Mouse (Mus musculus) midbrain, embryonic 10.5 days (tissue): ENCODE results near the gene Unc13b. TPM values are rescaled to one million over a fixed set of nuclear protein-coding genes. Genes with fewer than 3 reads are reported as not detected.

Source experiments
- DNase-seq: peaks from one replicate; pipeline ENCODE4 v3.0.0-alpha.2; 2017; ENCODE audit warnings: low spot score
- H3K27ac ChIP-seq: fragments of 300-500 bp; sonication (generic); replicated peaks from 2 replicates; pipeline ENCODE4 v1.5.1; 2016; ENCODE audit warnings: mild to moderate bottlenecking
- H3K27me3 ChIP-seq: fragments of 300-500 bp; sonication (generic); 2 replicates; pipeline ENCODE4 v1.6.1; 2016; ENCODE audit warnings: low read depth, mild to moderate bottlenecking; ENCODE audit not compliant: poor library complexity, severe bottlenecking
- H3K36me3 ChIP-seq: fragments of 300-500 bp; sonication (generic); 2 replicates; pipeline ENCODE4 v1.6.1; 2016; ENCODE audit warnings: mild to moderate bottlenecking, moderate library complexity
- H3K4me1 ChIP-seq: fragments of 300-500 bp; sonication (generic); 2 replicates; pipeline ENCODE4 v1.6.1; 2016
- H3K4me3 ChIP-seq: fragments of 300-500 bp; sonication (generic); 2 replicates; pipeline ENCODE4 v1.5.1; 2016; ENCODE audit warnings: mild to moderate bottlenecking, moderate library complexity
- H3K9me3 ChIP-seq: fragments of 300-500 bp; sonication (generic); replicated peaks from 2 replicates; pipeline ENCODE4 v1.6.1; 2016; ENCODE audit warnings: mild to moderate bottlenecking
- WGBS: fragments of 180-500 bp; shearing (Covaris S2); methylation state at CpG from one replicate; pipeline ENCODE4 v1.1.7; 2016; 5-methylcytosine and 5-hydroxymethylcytosine counted together
- polyA plus RNA-seq: library from polyadenylated mRNA; unstranded; fragments of >200 nt; fragmentation: Nextera tagmentation; extraction: Ambion mirVana; gene quantifications from 2 replicates; pipeline ENCODE4 v1.2.1, GENCODE M21; 2016

The Unc13b gene
- polyA plus RNA-seq, 1 experiment from 2014 or later = 9.9 TPM

DNA sequence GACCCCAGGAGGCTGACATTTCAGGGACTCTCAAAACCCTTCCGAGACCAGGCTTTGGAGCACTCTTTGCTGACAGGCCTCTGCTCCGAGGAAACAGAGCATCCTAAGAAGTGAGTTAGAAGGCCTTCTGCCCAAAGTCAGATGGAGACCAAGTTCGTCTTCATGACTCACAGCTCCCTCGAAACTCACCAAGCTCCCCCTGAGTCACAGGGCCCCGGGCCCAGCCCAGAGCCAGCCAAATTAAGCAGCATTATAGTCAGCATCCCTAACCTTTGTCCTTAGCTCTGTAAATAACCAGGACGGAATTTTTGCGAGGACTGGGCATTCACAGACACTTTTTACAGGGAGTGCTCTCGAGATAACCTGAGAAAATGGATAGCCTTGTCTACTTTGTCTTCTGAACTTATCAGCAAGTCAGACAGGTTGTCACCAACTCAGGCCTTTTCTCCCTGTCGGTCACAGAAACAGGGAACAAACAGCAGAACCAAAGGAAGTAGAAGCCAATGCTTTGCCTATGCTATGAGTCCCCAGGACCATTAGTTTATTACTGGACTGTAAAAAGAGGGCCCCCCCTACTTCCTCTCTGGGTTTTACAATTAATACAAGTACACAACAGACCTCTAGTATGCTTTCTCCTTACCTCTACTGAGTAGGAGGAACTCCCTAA, 17.7 kb upstream of the Unc13b start:
- H3K27me3 ChIP-seq = no peaks in the 10 kb centered on the region
- H3K27ac ChIP-seq = peak overlapping the region; percentile 91
- no peaks in the 10 kb centered on the region for H3K9me3 ChIP-seq
- H3K36me3 ChIP-seq = peaks cover 17% of the 10 kb centered on the region
- peak overlapping the region; percentile 81 for H3K4me3 ChIP-seq
- WGBS = 73% methylated on average over 9 of the region's 9 CpGs
- peaks cover 75% of the 10 kb centered on the region for H3K4me1 ChIP-seq
- no peak for DNase-seq

DNA sequence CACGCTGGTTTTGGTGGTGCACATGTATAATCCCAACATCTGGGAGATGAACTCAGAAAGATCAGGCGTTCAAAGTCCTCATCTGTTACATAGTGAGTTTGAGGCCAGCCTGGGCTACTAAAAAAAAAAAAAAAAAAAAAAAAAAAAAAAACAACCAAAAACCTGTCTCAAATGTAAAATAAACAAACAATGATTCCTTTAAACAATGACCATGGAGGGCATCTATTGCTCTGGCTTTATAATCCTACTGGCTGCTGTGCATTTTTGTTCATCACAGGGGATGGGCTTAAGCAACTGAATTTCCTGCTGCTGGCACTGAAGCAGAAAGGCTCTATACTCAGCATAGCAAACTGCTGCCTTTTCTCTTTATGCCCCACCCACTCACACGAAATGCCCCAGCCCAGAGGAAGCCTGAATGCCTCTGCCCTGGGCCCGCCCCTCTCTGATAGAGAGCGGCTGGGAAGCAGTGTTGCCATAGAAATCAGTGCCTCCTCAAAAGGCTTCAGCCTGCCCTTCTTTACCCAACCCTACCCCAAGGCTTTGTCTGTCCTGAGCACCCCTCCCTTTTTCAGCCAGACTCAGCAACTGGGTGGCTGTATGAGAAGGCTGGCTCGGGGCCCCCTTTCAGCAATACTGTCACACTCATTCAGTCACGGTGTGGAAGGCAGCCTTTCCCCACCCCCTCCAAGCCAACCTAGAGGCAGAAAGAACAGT, 15.0 kb upstream of the Unc13b start:
- H3K4me3 ChIP-seq = peak overlapping the region; percentile 75
- WGBS = 12% methylated on average over 7 of the region's 7 CpGs

DNA sequence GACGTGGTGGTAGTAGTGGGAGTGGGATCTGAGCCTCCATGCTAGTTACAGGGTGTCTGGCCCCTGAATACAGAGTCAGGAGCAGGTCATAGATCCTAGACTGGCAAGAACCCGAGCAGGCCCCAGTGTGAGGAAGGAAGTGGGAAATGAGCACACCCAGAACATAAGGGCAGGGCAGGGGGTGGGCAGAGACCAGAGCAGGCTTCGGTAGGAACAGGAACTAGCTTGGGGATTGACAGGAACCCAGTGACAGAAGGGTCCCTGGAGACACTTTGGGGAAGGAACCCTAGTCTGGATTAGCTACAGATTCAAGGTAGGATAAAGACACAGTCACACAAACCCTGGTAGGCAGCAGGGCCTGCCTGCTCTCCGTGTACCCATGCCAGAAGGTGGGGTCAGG, 14.1 kb upstream of the Unc13b start:
- Histone ChIP-seq H3K4me1 (peaks cover 70% of the 10 kb centered on the region), H3K36me3 (peaks cover 5% of the 10 kb centered on the region; the same call in 1 of the 2 replicates), H3K27me3 (no peaks in the 10 kb centered on the region), H3K27ac (peak overlapping the region; percentile 96), H3K4me3 (peak overlapping the region; percentile 75), H3K9me3 (no peaks in the 10 kb centered on the region)
- 14% methylated on average over 4 of the region's 4 CpGs for WGBS
- DNase-seq = peak; percentile 37

More for the DNA sequence above, 15.0 kb upstream of the Unc13b start:
- Histone ChIP-seq H3K36me3 (peaks cover 5% of the 10 kb centered on the region; the same call in 1 of the 2 replicates), H3K27me3 (no peaks in the 10 kb centered on the region), H3K9me3 (no peaks in the 10 kb centered on the region), H3K4me1 (peaks cover 78% of the 10 kb centered on the region), H3K27ac (peak overlapping the region; percentile 96)
- DNase-seq = peak; percentile 92

DNA sequence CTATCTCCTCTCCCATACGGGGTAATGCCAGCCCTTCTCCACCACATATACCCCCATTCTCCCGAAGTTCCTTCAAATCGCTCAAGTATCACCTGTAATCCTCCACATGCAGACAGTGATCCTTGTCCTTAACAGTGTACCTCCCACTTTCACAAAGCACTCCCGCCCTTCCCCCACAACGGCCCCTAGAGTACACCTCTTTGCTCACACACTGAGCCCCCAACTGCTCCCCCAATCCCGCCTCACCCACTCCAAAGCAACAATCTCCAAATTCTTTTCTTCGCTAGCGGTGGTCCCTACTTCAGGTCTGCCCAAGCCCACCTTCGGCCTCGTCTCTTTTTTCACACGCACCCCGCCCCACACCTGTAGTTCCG, 13.5 kb upstream of the Unc13b start:
- H3K27me3 ChIP-seq = no peaks in the 10 kb centered on the region
- DNase-seq = no peak
- H3K36me3 ChIP-seq = peaks cover 5% of the 10 kb centered on the region; the same call in 1 of the 2 replicates
- 4% methylated on average over 13 of the region's 13 CpGs for WGBS
- peaks cover 64% of the 10 kb centered on the region for H3K4me1 ChIP-seq
- peak overlapping the region; percentile 75 for H3K4me3 ChIP-seq
- H3K9me3 ChIP-seq = no peaks in the 10 kb centered on the region
- H3K27ac ChIP-seq = peak overlapping the region; percentile 96

DNA sequence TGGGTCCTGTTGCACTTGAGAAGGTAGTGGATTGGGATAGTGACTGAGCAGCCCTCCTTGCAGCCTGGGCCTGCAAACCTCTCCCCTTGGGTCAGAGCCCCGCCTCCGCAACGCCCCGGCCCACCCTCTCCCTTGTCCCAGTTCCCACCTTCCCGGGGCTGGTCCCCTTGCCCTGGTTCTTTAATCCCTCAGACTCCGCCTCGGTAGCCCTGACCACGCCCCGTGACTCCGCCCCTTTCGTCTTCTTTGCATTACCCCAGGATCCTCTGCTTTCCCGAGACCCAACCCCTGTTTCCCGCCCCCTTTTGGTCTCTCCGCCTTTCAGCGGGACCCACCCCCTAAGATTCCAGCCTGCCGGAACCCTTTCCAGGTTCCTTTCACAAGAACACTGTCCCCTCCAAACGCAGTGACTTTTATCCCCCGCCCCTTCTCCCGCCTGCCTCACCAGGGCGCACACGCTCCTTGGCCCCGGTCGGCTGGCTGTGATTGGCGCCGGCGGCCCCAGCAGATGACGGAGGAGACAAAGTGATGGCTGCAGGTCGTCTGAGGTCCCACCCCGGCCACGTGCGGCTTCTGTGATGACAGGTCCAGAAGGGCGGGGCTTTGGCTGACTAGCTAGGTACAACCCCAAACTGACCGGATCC, 13.0 kb upstream of the Unc13b start, which contains the start of gene Fam214b:
Gene Fam214b (minus strand): TSS at position 562 of the 644 bp plus-strand sequence.
- Histone ChIP-seq H3K4me1 (peaks cover 59% of the 10 kb centered on the region), H3K36me3 (peaks cover 5% of the 10 kb centered on the region; the same call in 1 of the 2 replicates), H3K4me3 (peak within 1 kb of the TSS; percentile 75), H3K27ac (peak within 1 kb of the TSS; percentile 96), H3K9me3 (no peaks in the 10 kb centered on the region), H3K27me3 (no peaks in the 10 kb centered on the region)
- under 1% methylated on average over 33 of the region's 33 CpGs for WGBS
- DNase-seq = peak; percentile 100

DNA sequence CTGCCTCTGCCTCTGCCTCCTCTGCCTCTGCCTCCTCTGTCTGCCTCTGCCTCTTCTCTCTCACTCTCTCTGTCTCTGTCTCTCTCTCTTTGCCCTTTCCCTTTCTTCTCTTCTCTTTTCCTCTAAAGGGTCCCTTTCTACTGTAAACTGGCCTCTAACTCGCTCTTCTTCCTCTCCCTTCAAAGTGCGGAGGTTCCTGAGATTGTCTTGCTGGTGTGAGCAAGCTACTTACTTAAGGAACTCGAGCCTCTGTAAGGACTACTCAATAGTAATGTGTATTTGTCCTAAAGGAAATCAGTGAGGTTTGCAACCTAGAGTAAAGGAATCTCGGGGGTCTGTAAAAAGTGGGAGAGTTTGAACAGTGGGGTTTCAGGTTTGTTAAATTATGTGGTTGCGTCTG, 12.1 kb upstream of the Unc13b start:
- Histone ChIP-seq H3K4me1 (peaks cover 51% of the 10 kb centered on the region), H3K9me3 (no peaks in the 10 kb centered on the region), H3K27me3 (no peaks in the 10 kb centered on the region), H3K36me3 (peaks cover 5% of the 10 kb centered on the region; the same call in 1 of the 2 replicates), H3K27ac (no peak overlapping the region; the same call in 1 of the 2 replicates), H3K4me3 (peak overlapping the region; percentile 75)
- WGBS = 62% methylated on average over 5 of the region's 5 CpGs
- DNase-seq = no peak

DNA sequence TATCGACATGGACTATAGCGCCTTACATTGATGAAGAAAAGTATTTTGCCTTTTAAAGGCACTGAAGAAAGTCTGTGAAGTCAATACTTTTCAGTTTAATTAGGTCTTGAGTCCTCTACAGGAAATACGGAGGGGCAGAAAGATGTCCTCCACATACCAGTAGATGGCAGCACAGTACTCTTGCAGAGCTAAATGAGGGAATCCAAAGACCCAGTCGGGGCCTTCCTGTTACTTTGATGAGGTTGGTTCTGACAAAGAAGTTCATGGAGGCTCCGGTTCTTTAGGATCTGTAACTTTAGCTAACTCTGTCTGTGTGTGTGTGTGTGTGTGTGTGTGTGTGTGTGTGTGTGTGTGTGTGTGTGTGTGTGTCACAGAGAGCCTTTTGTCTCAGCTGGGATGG, 11.5 kb upstream of the Unc13b start:
- DNase-seq = peak; percentile 59
- peaks cover 5% of the 10 kb centered on the region; the same call in 1 of the 2 replicates for H3K36me3 ChIP-seq
- no peaks in the 10 kb centered on the region for H3K9me3 ChIP-seq
- WGBS = 11% methylated on average over 5 of the region's 5 CpGs
- no peaks in the 10 kb centered on the region for H3K27me3 ChIP-seq
- peak overlapping the region; percentile 75 for H3K4me3 ChIP-seq
- H3K4me1 ChIP-seq = peaks cover 51% of the 10 kb centered on the region
- peak overlapping the region; percentile 72 for H3K27ac ChIP-seq

DNA sequence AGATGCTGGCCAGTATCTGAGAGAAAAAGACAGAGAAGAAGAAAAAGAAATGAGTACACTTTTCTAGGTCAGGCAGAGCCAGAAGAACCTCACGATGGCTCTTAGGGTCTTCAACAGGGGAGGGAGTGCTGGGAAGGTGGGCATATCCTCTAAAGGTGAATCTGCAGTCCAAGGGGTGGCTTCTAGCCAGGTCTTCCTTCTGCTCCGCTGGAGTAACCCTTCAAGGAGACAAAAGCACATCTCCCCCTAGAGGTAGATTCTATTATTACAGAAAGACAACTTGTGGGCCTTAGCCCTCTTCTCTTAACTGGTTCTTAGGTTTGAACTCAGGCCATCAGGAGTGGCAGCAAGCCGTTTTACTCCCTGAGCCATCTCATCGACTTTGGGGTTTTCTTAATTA, 6.1 kb upstream of the Unc13b start:
- WGBS = 10% methylated on average over 4 of the region's 4 CpGs
- no peak overlapping the region for H3K4me3 ChIP-seq
- peaks cover 2% of the 10 kb centered on the region; the same call in 1 of the 2 replicates for H3K27me3 ChIP-seq
- no peak overlapping the region for H3K27ac ChIP-seq
- H3K9me3 ChIP-seq = no peaks in the 10 kb centered on the region
- H3K4me1 ChIP-seq = peaks cover 8% of the 10 kb centered on the region
- no peak for DNase-seq
- no peaks in the 10 kb centered on the region for H3K36me3 ChIP-seq

DNA sequence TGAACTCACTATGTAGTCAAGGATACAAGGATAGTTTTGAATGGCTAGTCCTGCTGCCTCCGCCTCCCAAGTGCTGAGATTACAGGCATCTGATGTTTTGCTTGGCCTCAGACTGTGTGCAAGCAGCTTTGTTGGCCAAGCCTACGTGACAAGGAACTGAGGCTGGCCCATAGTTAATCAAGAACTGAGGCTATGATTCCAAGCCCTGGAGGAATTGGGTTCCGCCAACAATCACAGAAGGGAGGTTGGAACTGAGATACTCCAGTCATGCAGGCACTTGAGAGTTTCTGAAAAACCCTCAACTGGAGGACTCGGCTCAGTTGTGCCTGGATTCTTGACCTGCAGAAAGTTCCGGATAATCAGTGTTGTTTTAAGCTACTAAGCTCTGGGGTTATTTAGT, 1.1 kb upstream of the Unc13b start:
- H3K9me3 ChIP-seq = 0 out of 2 replicates have a peak, but pooled peaks cover 3% of the 10 kb centered on the region
- peaks cover 24% of the 10 kb centered on the region for H3K27me3 ChIP-seq
- H3K36me3 ChIP-seq = no peaks in the 10 kb centered on the region
- 86% methylated on average over 5 of the region's 5 CpGs for WGBS
- no peak overlapping the region for H3K27ac ChIP-seq
- no peak for DNase-seq
- H3K4me1 ChIP-seq = peaks cover 16% of the 10 kb centered on the region; the same call in 1 of the 2 replicates
- H3K4me3 ChIP-seq = no peak overlapping the region

DNA sequence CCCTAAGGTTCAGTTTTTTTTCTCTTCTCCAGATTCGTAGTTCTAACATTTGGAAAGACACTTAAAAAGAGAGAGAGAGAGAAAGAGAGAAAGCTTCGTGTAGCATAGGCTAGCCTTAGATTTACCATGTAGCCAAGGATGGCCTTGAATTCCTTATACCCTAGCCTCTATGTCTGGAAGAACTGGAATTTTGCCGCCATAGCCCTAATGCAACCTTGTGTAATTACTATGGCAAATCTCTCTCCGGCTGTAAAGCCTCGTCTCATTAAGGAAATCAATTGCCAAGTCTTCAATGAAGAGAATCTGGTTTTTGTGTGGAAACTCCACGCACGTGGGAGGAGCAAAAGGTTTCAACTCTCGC, 381 bp upstream of the Unc13b start:
- Histone ChIP-seq H3K27me3 (peaks cover 24% of the 10 kb centered on the region), H3K36me3 (no peaks in the 10 kb centered on the region), H3K9me3 (0 out of 2 replicates have a peak, but pooled peaks cover 3% of the 10 kb centered on the region), H3K27ac (peak overlapping the region; percentile 90), H3K4me1 (peaks cover 16% of the 10 kb centered on the region; the same call in 1 of the 2 replicates), H3K4me3 (peak overlapping the region; percentile 81)
- WGBS = 23% methylated on average over 8 of the region's 8 CpGs
- no peak for DNase-seq

DNA sequence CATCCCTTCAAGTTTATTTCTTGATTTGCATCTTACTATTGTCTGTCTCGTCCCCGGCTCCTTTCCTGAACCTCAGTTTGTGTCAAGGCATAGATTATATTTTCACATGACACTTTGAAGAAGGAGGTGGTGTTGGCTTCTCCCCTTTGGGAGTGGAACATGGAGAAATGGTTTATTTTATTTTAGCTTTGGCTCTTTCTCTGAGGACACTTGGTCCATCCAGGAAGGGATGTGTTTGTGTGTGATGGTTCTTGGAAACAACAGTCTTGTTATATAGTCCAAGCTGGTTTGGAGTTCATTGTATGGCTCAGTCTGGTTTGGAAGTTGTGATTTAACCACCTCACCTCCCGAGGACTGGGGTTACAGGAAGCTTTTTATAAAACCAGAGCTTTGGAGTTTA, 944 bp downstream of the Unc13b start:
- H3K27ac ChIP-seq = peak overlapping the region; percentile 90

DNA sequence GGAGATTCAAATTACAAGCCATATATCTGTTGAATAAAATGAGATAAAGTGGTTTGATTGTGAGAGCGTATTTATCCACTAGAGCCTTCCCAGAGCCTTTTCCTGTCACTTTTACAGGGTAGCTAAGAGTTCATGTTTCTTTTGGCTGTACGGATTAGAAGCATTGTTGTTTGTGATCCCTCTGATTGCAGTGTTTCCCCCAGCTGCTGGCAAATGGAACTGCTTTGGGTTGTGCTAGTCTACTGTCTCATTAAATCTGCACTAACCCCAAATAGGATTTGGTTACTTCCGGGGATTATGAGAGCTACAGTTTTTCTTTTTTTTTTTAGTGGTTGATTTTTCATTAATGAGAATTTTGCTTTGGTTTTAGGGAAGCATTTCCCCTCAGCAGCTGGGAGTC, 1.5 kb downstream of the Unc13b start:
- 64% methylated on average over 3 of the region's 3 CpGs for WGBS
- H3K27me3 ChIP-seq = peaks cover 24% of the 10 kb centered on the region
- H3K27ac ChIP-seq = no peak overlapping the region
- no peak for DNase-seq
- H3K9me3 ChIP-seq = 0 out of 2 replicates have a peak, but pooled peaks cover 3% of the 10 kb centered on the region
- H3K4me1 ChIP-seq = peaks cover 16% of the 10 kb centered on the region; the same call in 1 of the 2 replicates
- no peaks in the 10 kb centered on the region for H3K36me3 ChIP-seq
- no peak overlapping the region for H3K4me3 ChIP-seq

More for the DNA sequence above, 944 bp downstream of the Unc13b start:
- DNase-seq = no peak
- Histone ChIP-seq H3K4me1 (peaks cover 16% of the 10 kb centered on the region; the same call in 1 of the 2 replicates), H3K9me3 (0 out of 2 replicates have a peak, but pooled peaks cover 3% of the 10 kb centered on the region), H3K36me3 (no peaks in the 10 kb centered on the region), H3K27me3 (peaks cover 24% of the 10 kb centered on the region), H3K4me3 (peak overlapping the region; percentile 81)
- WGBS = 43% methylated on average over 3 of the region's 3 CpGs
